Mouse (Mus musculus) small intestine, adult 2 months (tissue): ENCODE data around the gene Cylc2. TPM values are rescaled to one million over a fixed set of nuclear protein-coding genes. Genes with fewer than 3 reads are reported as not detected.

Experiments used
- H3K27ac ChIP-seq: fragments of 200-500 bp; 2 replicates; pipeline ENCODE4 v1.5.1; 2012; ENCODE audit warnings: low read depth, low read length, control low read depth, inconsistent platforms; ENCODE audit not compliant: insufficient read depth
- H3K27me3 ChIP-seq: fragments of 200-500 bp; 2 replicates; pipeline ENCODE4 v1.6.1; 2012; ENCODE audit warnings: mild to moderate bottlenecking, moderate library complexity, low read length, inconsistent platforms; ENCODE audit not compliant: control insufficient read depth, insufficient read depth
- H3K36me3 ChIP-seq: fragments of 200-500 bp; 2 replicates; pipeline ENCODE4 v1.6.1; 2012; ENCODE audit warnings: mild to moderate bottlenecking, low read length, control low read depth, inconsistent platforms; ENCODE audit not compliant: control insufficient read depth, insufficient read depth
- H3K4me1 ChIP-seq: fragments of 200-500 bp; 2 replicates; pipeline ENCODE4 v1.6.1; 2012; ENCODE audit warnings: low read length, inconsistent platforms, mixed read lengths; ENCODE audit not compliant: control insufficient read depth, insufficient read depth, insufficient read length
- H3K4me3 ChIP-seq: fragments of 200-500 bp; 2 replicates; pipeline ENCODE4 v1.5.1; 2012; ENCODE audit warnings: low read depth, mild to moderate bottlenecking, control low read depth, inconsistent platforms, low read length, moderate library complexity
- CTCF ChIP-seq: fragments of 200-500 bp; IDR thresholded peaks from 2 replicates; pipeline ENCODE4 v1.5.1; 2012; ENCODE audit warnings: low read depth, mild to moderate bottlenecking, control low read depth, inconsistent platforms, low read length, moderate library complexity, mixed read lengths; ENCODE audit not compliant: insufficient replicate concordance, insufficient read length; ENCODE audit errors: extremely low read depth
- POLR2A ChIP-seq: fragments of 200-500 bp; IDR thresholded peaks from 2 replicates; pipeline ENCODE4 v1.6.1; 2012; ENCODE audit warnings: low read depth, mild to moderate bottlenecking, control low read depth, inconsistent platforms, low read length, moderate library complexity
- WGBS: fragments of 180-500 bp; shearing (Covaris S2); methylation state at CpG from one replicate; pipeline ENCODE4 v1.1.7; 2018; 5-methylcytosine and 5-hydroxymethylcytosine counted together
- polyA plus RNA-seq: library from polyadenylated mRNA; depleted of rRNA; stranded (reverse); fragments of >200 nt; gene quantifications from 2 replicates; pipeline ENCODE4 v1.2.3, GENCODE M21; 2012; rRNA removed

The Cylc2 gene
- polyA plus RNA-seq = not detected in 2 replicates

- Histone ChIP-seq H3K27ac (no peak within 1 kb of the TSS), H3K36me3 (no peaks in the 10 kb centered on the region), H3K4me1 (no peaks in the 10 kb centered on the region), H3K27me3 (no peaks in the 10 kb centered on the region), H3K4me3 (no peak within 1 kb of the TSS)
- TF ChIP-seq CTCF (no peak), POLR2A (no peak)
- WGBS = 74% methylated on average over 1 of the region's 1 CpGs
Observed at GRCm38 (mm10) chr4:51216378-51216777, at the start of gene Cylc2. TSS of gene Cylc2 (plus strand) at chr4:51216678.
